Mouse (Mus musculus) telencephalon, adult 2 months (tissue): ENCODE results near the gene Aoc2.
"Not testable (repeated sequence)": the region's sequence is repeated elsewhere in the genome, so short reads cannot be mapped to it uniquely, and the experiment has no call there.

Experiments
- DNase-seq: peaks from one replicate; pipeline ENCODE4 v3.0.0-alpha.2; 2011; ENCODE audit warnings: low read depth, low spot score

Aoc2 gene

DNA sequence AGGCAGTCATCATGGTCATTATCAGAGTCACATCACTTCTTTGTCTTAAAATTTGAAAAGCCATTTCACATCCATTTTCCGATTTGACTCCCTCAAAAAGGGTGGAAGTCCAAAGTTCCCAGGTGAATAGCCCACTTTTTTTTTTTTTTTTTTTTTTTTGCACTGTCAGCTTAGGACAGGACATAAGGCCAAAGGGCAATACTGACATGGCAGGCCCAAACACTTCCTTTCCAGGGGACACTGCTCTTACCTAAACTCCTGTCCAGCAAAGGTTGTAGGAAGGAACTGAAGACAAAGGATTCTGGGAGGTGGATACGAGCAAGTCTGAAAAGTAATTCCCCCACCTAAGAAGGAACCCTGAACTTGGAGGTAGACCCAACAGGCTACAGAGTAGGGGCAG lies 31.1 kb downstream of the Aoc2 start:
- no peak for DNase-seq

DNA sequence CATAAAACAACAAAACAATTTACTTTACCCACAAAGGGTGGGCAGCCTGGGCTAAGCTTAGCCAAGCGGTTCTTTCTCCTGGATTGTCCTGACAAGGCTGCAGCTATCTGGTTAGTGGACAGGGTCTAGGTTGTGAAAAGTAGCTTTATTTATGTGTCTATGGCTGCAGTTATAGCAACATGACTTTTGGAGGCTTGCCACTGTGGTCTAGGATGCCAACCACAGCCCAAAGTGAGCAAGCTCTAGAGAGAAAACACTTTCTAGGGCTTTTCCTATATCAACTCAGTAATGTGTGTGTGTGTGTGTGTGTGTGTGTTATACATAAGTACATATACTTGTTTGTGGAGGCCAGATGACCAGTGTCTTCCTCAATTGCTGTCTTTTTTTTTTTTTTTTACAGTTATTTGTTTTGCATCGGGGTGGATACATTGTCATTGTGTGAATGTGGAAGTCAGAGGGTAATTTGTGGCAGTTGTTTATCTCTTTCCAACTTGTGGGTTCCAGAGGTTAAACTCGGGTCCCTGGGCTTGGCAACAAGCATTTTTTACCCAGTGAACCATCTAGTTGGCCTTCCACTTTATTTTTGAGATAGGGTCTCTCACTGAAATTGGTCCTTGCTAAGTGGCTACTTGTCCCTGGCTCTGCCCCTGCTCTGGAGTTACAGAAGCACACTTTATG lies 32.8 kb downstream of the Aoc2 start:
- no peak for DNase-seq

DNA sequence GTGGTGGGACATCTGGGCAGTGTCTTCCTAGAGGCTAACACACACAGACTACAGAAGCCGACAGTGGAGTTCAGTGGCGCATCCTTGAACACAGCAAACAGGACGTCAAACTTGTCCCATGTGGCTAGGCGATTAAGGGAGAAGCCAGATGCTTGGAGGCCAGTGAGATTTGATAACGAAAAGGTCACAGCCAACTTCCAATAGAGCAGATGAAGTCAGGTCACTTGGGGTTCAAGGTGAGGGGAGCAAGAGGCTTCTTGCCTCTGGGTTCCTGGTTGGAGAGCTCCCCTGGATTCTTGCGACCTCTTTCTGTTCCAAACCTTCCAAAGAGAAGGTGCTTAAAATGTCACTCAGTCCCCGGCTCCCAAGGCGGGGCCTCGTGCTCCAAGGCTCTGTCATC lies 34.9 kb downstream of the Aoc2 start:
- no peak for DNase-seq

DNA sequence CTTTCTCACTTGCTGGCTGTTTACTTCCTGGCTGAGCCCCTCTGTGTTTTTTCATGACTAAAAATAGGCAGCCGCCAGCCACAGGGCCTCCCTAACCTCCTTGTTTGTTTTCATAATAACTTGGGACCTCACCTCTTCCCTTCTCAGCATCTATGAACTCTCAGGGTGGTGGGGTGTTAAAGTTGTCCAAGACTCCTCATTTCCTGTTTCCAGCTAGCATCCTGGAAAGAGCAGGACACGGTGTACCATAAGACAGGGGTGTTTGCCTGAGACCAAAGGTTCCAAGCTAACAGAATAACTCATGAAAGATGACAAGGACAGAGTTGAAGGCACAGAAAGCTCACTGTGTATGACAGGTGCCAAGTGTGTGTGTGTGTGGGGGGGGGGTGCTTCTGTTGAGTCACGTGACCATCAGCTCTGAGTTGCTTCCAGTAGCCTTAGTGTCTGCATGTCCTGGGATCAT lies 35.8 kb downstream of the Aoc2 start:
- no peak for DNase-seq

DNA sequence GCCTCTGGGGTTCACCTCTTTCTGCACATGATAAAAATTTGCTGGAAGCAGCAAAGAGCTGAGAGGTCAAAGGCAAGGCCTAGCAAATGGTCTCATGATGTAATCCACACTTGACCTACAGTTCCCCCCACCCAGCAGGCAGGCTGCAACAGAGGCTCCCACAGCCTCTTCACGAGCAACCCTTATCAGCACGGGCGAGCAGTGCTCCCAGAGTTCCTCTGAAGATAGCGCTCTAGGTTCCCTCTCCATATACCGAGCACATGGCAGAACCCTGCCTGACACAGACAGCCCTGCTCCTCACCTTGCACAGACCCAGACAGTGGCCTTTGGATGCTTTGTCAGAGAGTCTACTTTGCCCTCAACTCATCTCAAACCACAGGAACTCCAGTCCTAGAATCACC lies 39.7 kb downstream of the Aoc2 start:
- no peak for DNase-seq

DNA sequence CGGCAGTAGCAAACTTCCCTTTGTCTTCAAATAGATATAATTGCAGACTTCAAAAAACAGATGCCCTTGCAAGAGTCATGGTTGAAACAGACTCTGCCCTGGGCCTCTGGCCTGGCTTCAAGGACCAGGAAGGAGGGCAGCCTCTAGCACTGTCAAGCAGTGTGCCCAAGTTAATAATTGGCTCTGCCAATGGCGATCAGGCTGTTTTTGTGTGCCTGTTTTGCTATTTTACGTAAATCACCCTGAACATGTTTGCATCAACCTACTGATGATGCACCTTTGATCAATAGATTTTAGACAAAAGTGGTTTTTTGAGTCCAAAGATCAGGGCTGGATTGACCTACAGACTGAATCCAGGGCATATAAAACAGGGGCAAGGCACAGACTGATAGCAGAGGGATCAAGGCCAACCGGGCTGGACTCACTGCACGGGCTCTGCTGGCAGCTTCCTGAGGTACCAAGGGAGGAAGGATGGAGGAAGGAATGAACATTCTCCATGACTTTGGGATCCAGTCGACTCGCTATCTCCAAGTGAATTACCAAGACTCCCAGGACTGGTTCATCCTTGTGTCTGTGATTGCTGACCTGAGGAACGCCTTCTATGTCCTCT lies 42.6 kb downstream of the Aoc2 start, which contains the start of gene G6pc:
G6pc (plus strand) TSS at position 236 of the 610 bp plus-strand sequence.
- no peak for DNase-seq

DNA sequence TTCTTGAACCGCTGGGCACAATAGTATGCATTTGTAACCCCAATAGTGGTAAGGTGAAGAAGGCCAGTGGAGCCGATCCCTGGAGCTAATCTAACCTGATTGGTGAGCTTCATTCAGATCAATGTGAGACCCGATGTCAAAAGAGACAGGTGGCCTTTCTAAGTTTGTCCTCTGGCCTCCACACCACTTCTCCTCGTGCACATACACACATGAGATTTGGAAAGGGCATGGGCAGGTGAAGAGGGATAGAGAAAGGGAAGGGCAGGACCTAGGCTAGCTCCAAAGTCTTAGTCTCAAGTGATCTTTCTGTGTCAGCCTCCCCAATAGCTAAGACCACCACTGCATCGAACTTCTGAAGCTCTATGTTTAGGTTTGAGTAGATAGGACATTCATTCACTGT lies 45.3 kb downstream of the Aoc2 start:
- no peak for DNase-seq

DNA sequence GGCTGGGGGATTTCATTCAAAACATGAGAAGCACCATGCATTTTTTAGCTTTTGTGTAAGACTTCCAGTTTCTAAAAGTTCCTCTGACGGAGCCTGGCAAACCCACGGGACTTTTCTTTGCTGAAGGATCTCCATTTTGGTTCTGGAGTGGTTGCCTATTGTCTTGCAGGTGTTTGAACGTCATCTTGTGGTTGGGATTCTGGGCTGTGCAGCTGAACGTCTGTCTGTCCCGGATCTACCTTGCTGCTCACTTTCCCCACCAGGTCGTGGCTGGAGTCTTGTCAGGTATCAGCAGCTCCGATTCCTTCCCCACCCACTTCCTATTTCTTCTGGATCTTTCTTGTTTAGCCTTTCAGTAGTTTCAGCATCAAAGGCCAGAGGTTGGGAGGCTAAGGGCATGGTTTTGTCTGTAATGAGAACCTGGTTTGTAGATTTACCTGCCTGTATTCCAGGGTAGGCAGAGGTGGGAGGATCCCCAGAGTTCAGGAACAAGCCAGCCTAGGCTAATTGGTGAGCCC lies 49.6 kb downstream of the Aoc2 start:
- no peak for DNase-seq

DNA sequence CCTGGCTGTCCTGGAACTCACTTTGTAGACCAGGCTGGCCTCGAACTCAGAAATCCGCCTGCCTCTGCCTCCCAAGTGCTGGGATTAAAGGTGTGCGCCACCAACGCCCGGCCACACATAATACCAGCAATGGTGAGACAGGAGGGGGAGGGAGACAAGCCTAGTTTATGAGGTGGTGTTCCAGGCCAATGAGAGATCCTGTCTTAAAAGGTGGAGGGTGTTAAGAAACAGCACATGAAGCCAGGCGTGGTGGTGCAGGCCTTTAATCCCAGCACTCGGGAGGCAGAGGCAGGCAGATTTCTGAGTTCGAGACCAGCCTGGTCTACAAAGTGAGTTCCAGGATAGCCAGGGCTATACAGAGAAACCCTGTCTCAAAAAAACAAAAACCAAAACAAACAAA lies 53.3 kb downstream of the Aoc2 start:
- not testable (repeated sequence) for DNase-seq

DNA sequence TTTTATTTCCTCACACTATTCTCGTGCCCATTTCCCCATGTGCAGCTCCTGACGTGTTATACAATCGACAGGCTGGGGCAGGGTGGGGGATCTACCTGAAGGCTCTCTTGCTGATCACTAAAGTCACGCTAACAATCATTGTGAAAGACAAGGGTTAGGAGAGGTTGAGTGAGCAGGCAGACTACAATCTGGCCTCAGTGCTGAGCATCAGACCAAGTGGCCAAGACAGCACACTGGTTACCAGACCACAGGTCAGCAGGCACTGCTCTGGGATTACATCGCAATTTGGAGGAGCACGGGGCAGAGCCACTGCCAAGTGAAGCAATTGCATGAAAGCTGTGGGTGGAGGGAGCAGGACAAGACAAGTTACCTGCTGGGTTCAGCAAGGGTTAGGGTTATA lies 54.1 kb downstream of the Aoc2 start:
- no peak for DNase-seq
